Comparison of ENCODE assay signal across 15 mouse cellular contexts in the genomic region with DNA sequence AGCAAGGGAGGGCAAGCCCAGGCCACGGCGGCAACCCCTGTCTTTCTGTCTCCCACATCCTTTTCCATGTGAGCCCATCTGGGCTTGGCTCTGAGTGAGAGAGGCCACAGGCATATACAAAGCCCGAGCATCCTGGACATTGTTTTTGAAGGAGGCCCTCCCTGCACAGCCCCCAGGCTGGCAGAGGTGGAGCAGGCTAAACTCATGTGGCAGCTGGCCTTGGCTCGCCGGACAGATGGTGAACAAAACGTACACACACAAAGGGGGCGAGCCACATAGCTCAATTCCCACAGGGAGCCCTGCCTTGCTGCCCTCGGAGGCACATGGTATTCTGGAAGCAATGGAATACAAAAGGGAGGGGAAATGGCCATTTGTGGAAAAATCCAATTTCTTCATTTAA. TPM values are rescaled to one million over a fixed set of nuclear protein-coding genes. Genes with fewer than 3 reads are reported as not detected.
A peak's percentile ranks its signal among the peaks of the same experiment; 100 is the strongest.
DNase-seq lines count a peak whose midpoint lies in the region; ATAC-seq and TF ChIP-seq lines count a peak whose summit lies in the region.
"Had no signal": no experiment of that assay in that cellular context is flagged by ENCODE, and none has a peak within 500 bp of the region (broad histone marks: within the 10 kb centered on the region; RNA-seq: fewer than 3 reads in every experiment).

No protein-coding gene starts in this region.

- no peak overlapping the region for H3K4me2 ChIP-seq in forebrain, embryonic 15.5 days (replicated peaks)
- no peak overlapping the region for H3K4me2 ChIP-seq in limb, embryonic 14.5 days (replicated peaks; ENCODE audit: low read depth, low read length, severe bottlenecking)
- no peak overlapping the region for H3K4me2 ChIP-seq in neural tube, embryonic 14.5 days (ENCODE audit: low read depth, low read length)

- peak; percentile 78 for ATAC-seq in forebrain, embryonic 15.5 days (replicated peaks)
- peak; percentile 57; the same call in 1 of the 2 replicates for ATAC-seq in limb, embryonic 14.5 days (ENCODE audit: low FRiP score, low read depth)
- peak; percentile 74 for ATAC-seq in neural tube, embryonic 14.5 days (ENCODE audit: low read depth)

- TF ChIP-seq POLR2A in limb, embryonic 14.5 days (IDR thresholded peaks at IDR 0.05; ENCODE audit: borderline replicate concordance, extremely low read depth, insufficient read depth, insufficient read length), result no peak

- no peak overlapping the region for H3K4me3 ChIP-seq in forebrain, embryonic 15.5 days
- H3K4me3 ChIP-seq in limb, embryonic 14.5 days (replicated peaks; ENCODE audit: low read length), result no peak overlapping the region
- no peak overlapping the region for H3K4me3 ChIP-seq in neural tube, embryonic 14.5 days (ENCODE audit: low read depth, low read length)
- H3K4me3 ChIP-seq: erythroblast, embryonic 14.5 days had no signal

- no peaks in the 10 kb centered on the region for H3K36me3 ChIP-seq in forebrain, embryonic 15.5 days
- no peaks in the 10 kb centered on the region for H3K36me3 ChIP-seq in limb, embryonic 14.5 days (ENCODE audit: control insufficient read depth, insufficient read depth, low read length)
- H3K36me3 ChIP-seq in neural tube, embryonic 14.5 days (ENCODE audit: control insufficient read depth, insufficient read depth, low read length), result no peaks in the 10 kb centered on the region

- intact Hi-C loops in heart, postnatal 25 days (cut with DNase I), result no loop called here
- intact Hi-C loops in heart, postnatal 14 days (cut with DNase I), result no loop called here

- WGBS in forebrain, embryonic 15.5 days, result 13% methylated on average over 8 of the region's 8 CpGs
- 41% methylated on average over 8 of the region's 8 CpGs for WGBS in limb, embryonic 14.5 days
- WGBS in neural tube, embryonic 14.5 days, result 9% methylated on average over 8 of the region's 8 CpGs

- H3K9me3 ChIP-seq in forebrain, embryonic 15.5 days, result no peaks in the 10 kb centered on the region
- no peaks in the 10 kb centered on the region for H3K9me3 ChIP-seq in limb, embryonic 14.5 days (ENCODE audit: control insufficient read depth, low read length)
- no peaks in the 10 kb centered on the region; the same call in 1 of the 2 replicates for H3K9me3 ChIP-seq in neural tube, embryonic 14.5 days (ENCODE audit: control insufficient read depth, low read length)

- H3K27me3 ChIP-seq in forebrain, embryonic 15.5 days, result no peaks in the 10 kb centered on the region
- H3K27me3 ChIP-seq in limb, embryonic 14.5 days (ENCODE audit: control insufficient read depth, insufficient read depth, low read length), result no peaks in the 10 kb centered on the region
- no peaks in the 10 kb centered on the region for H3K27me3 ChIP-seq in neural tube, embryonic 14.5 days (ENCODE audit: control insufficient read depth, insufficient read depth, low read length)

- H3K27ac ChIP-seq in forebrain, embryonic 15.5 days (replicated peaks), result 0 out of 2 replicates have a peak overlapping the region, but pooled peaks have one; percentile 18
- H3K27ac ChIP-seq in limb, embryonic 14.5 days (replicated peaks; ENCODE audit: low read depth, low read length), result no peak overlapping the region
- H3K27ac ChIP-seq in neural tube, embryonic 14.5 days (ENCODE audit: low read depth, low read length), result peak overlapping the region; percentile 16; the same call in 1 of the 2 replicates

- no peak overlapping the region for H3K9ac ChIP-seq in forebrain, embryonic 15.5 days (replicated peaks)
- no peak overlapping the region for H3K9ac ChIP-seq in limb, embryonic 14.5 days (ENCODE audit: low read depth, low read length, severe bottlenecking)
- H3K9ac ChIP-seq in neural tube, embryonic 14.5 days (replicated peaks; ENCODE audit: low read depth, low read length), result no peak overlapping the region

- peak; percentile 40 for DNase-seq in heart, adult 11 months
- no peak for DNase-seq in heart, postnatal 25 days (ENCODE audit: low spot score)
- peak; percentile 75 for DNase-seq in limb, embryonic 14.5 days (ENCODE audit: low spot score)
- DNase-seq in heart, postnatal 4 days, result no peak
- no peak for DNase-seq in heart, postnatal 14 days
- no peak for DNase-seq in thymus, postnatal 25 days
- DNase-seq: adrenal gland, postnatal 10 days; B cell, adult 2 months; cerebellum, adult 11-12 months; kidney, postnatal 14 days; lung, postnatal 10 days; thymus, postnatal 4 days had no signal

- H3K4me1 ChIP-seq in forebrain, embryonic 15.5 days, result peaks cover 7% of the 10 kb centered on the region
- H3K4me1 ChIP-seq in limb, embryonic 14.5 days (ENCODE audit: control insufficient read depth, insufficient read depth, low read length), result 0 out of 2 replicates have a peak, but pooled peaks cover 3% of the 10 kb centered on the region
- H3K4me1 ChIP-seq in neural tube, embryonic 14.5 days (ENCODE audit: control insufficient read depth, insufficient read depth, low read length), result peaks cover 3% of the 10 kb centered on the region; the same call in 1 of the 2 replicates

RNA-seq across cellular contexts. Expression of a gene that starts 32.5 kb away (rescaled TPM):
- 10 to 100 TPM in 1 of 2 experiments, 1 to 10 TPM in 1; 5.6 to 10.5 TPM for total RNA-seq in heart, postnatal 25 days (2021)
- polyA plus RNA-seq in forebrain, embryonic 15.5 days (2015; fragmentation: Nextera tagmentation; extraction: Ambion mirVana), result 24.7 and 25.6 TPM in 2 replicates
- polyA plus RNA-seq in limb, embryonic 14.5 days (2012; rRNA removed), result 19.9 and 26.6 TPM in 2 replicates
- polyA plus RNA-seq in limb, embryonic 14.5 days (2014; fragmentation: Nextera tagmentation; extraction: Ambion mirVana), result 28.4 and 29.2 TPM in 2 replicates
- 22.9 and 29.7 TPM in 2 replicates for polyA plus RNA-seq in neural tube, embryonic 14.5 days (2014; fragmentation: Nextera tagmentation; extraction: Ambion mirVana)
- total RNA-seq in heart, postnatal 4 days (2021), result 10 to 100 TPM; 30.4 to 34.6 TPM
- total RNA-seq in heart, postnatal 14 days (2021), result 1 to 10 TPM; 5.0 to 9.0 TPM

RNA-seq across cellular contexts. Expression of a gene that starts 59.8 kb away (rescaled TPM):
- 10 to 100 TPM; 38.8 to 42.5 TPM for total RNA-seq in heart, postnatal 25 days (2021)
- polyA plus RNA-seq in forebrain, embryonic 15.5 days (2015; fragmentation: Nextera tagmentation; extraction: Ambion mirVana), result 68.4 and 75.1 TPM in 2 replicates
- 127 and 139 TPM in 2 replicates for polyA plus RNA-seq in limb, embryonic 14.5 days (2012; rRNA removed)
- 89.4 and 107 TPM in 2 replicates for polyA plus RNA-seq in limb, embryonic 14.5 days (2014; fragmentation: Nextera tagmentation; extraction: Ambion mirVana)
- 120 and 127 TPM in 2 replicates for polyA plus RNA-seq in neural tube, embryonic 14.5 days (2014; fragmentation: Nextera tagmentation; extraction: Ambion mirVana)
- 10 to 100 TPM; 51.7 to 51.8 TPM for total RNA-seq in heart, postnatal 4 days (2021)
- 10 to 100 TPM; 41.0 to 42.9 TPM for total RNA-seq in heart, postnatal 14 days (2021)

Comparison
In these comparisons a context has a peak if more than half of its experiments do, and no peak if none do; other contexts are left out.
1. DNase-seq: peak in heart, adult 11 months (single experiment) and limb, embryonic 14.5 days (single experiment); none in heart, postnatal 25 days (single experiment), heart, postnatal 4 days (single experiment), heart, postnatal 14 days (0 of 2) and thymus, postnatal 25 days (single experiment).
2. Peak in every context shown above with its lines, with median percentiles within 50 percentile points of each other: ATAC-seq.